Mouse (Mus musculus) liver, embryonic 13.5 days (tissue): ENCODE data around the gene Clasp2. TPM values are rescaled to one million over a fixed set of nuclear protein-coding genes. Genes with fewer than 3 reads are reported as not detected.

Experiments
- ATAC-seq: fragments of 200-750 bp; cut with Nextera tagmentation; 2 replicates; pipeline ENCODE4 v1.8.0; 2017; ENCODE audit warnings: low read depth, mild to moderate bottlenecking, moderate number of reproducible peaks, moderate library complexity
- DNase-seq: peaks from one replicate; pipeline ENCODE4 v3.0.0; 2022
- H3K27ac ChIP-seq: fragments of 300-500 bp; sonication (generic); 2 replicates; pipeline ENCODE4 v1.5.1; 2015; ENCODE audit warnings: moderate library complexity, mild to moderate bottlenecking, inconsistent platforms
- H3K27me3 ChIP-seq: fragments of 300-500 bp; sonication (generic); 2 replicates; pipeline ENCODE4 v1.6.1; 2015; ENCODE audit warnings: mild to moderate bottlenecking, inconsistent platforms
- H3K36me3 ChIP-seq: fragments of 300-500 bp; sonication (generic); 2 replicates; pipeline ENCODE4 v1.6.1; 2015; ENCODE audit warnings: mild to moderate bottlenecking, inconsistent platforms
- H3K4me1 ChIP-seq: fragments of 300-500 bp; sonication (generic); replicated peaks from 2 replicates; pipeline ENCODE4 v1.6.1; 2015; ENCODE audit warnings: inconsistent platforms
- H3K4me2 ChIP-seq: fragments of 300-500 bp; sonication (generic); 2 replicates; pipeline ENCODE4 v1.6.1; 2015; ENCODE audit warnings: inconsistent platforms, mild to moderate bottlenecking, moderate library complexity
- H3K4me3 ChIP-seq: fragments of 300-500 bp; sonication (generic); replicated peaks from 2 replicates; pipeline ENCODE4 v1.5.1; 2015; ENCODE audit warnings: mild to moderate bottlenecking, inconsistent platforms
- H3K9ac ChIP-seq: fragments of 300-500 bp; sonication (generic); 2 replicates; pipeline ENCODE4 v1.6.1; 2015; ENCODE audit warnings: mild to moderate bottlenecking, inconsistent platforms
- H3K9me3 ChIP-seq: fragments of 300-500 bp; sonication (generic); replicated peaks from 2 replicates; pipeline ENCODE4 v1.6.1; 2016; ENCODE audit warnings: inconsistent platforms
- WGBS: fragments of 180-500 bp; shearing (Covaris S2); methylation state at CpG from one replicate; pipeline ENCODE4 v1.1.7; 2015; ENCODE audit not compliant: insufficient replicate concordance; 5-methylcytosine and 5-hydroxymethylcytosine counted together
- polyA plus RNA-seq: library from polyadenylated mRNA; unstranded; fragments of >200 nt; fragmentation: Nextera tagmentation; extraction: Ambion mirVana; gene quantifications from 2 replicates; pipeline ENCODE4 v1.2.1, GENCODE M21; 2015

Gene Clasp2
- polyA plus RNA-seq, 1 experiment from 2014 or later: 11.7 TPM

DNA sequence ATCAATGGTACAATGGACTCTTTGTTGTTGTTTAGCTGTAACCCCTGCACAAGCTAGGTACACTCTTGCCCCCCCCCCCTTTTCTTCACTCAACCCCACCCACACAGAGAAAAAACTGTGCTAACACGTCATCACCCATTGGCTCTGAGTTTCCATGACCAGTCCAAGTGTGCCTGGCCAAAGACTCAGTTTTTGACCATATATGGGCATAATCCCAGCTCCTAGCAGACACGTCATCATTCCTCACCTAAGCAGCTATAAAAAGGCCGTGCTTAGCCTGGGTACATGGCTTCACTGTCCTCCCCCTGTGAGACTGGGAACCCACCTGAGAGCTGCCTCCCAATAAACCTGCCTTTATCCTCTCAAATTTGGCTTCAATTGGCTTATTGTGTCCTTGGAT lies 15.1 kb upstream of the Clasp2 start:
- Histone ChIP-seq H3K27ac (no peak overlapping the region), H3K9me3 (no peaks in the 10 kb centered on the region), H3K4me2 (no peak overlapping the region), H3K4me1 (no peaks in the 10 kb centered on the region), H3K36me3 (no peaks in the 10 kb centered on the region), H3K9ac (no peak overlapping the region), H3K4me3 (no peak overlapping the region), H3K27me3 (no peaks in the 10 kb centered on the region)
- DNase-seq (no peak), ATAC-seq (no peak)
- WGBS: 66% methylated on average over 3 of the region's 3 CpGs

DNA sequence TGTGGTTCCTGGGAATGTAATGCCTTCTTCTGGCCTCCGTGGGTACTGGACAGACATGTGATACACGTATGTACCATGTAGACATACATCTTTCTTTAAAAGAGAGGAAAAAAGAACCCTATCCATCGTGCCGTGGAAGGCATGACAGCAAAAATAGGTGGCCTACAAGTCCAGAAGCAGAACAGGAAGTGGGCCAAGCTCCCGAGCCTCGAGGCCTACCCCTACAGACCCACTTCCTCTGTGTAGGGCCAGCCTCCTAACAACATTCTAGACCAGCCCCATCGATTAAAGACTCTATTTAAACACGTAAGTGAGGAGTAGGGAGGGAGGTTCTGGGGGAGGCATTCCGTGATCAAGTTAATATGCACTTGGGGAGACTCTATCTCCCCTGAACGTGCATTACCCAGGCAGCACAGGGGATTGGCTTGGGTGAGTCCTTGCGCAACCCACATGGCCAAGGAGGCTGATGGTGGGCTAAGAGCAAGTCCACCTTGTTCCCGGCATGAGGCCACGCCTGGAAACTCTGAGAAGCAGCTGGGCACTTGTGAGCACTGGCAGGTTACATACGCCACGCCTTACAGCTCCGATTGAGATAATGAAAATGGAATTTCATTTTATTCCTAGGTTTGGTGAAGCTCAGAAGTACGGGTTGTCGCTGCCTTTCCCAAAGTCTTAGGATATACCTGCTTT lies 14.1 kb upstream of the Clasp2 start:
- no peak overlapping the region for H3K4me2 ChIP-seq
- ATAC-seq (no peak), DNase-seq (no peak)
- no peaks in the 10 kb centered on the region for H3K27me3 ChIP-seq
- H3K4me3 ChIP-seq: no peak overlapping the region
- H3K27ac ChIP-seq: no peak overlapping the region
- no peaks in the 10 kb centered on the region for H3K36me3 ChIP-seq
- H3K9ac ChIP-seq: no peak overlapping the region
- 63% methylated on average over 18 of the region's 18 CpGs for WGBS
- no peaks in the 10 kb centered on the region for H3K9me3 ChIP-seq
- H3K4me1 ChIP-seq: no peaks in the 10 kb centered on the region

DNA sequence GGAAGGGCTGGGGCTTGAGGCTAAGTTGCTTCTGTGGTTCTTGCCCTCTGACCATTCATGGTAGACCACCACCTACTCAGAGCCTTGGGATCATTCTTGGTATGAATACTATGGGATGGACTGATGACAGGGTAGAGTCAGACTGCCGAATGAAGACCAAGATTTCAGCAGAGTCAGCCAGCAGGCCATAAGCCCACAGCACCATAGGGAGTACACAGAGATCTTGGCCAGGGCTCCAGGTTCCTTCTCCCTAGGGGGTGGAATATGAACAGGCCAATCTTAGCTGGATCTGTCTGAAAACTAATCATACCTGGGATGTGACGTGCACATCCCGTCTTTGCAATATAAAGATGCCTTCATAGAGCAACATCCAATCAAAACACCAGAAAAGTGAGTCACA lies 9.7 kb upstream of the Clasp2 start:
- H3K27me3 ChIP-seq: no peaks in the 10 kb centered on the region
- no peak overlapping the region for H3K27ac ChIP-seq
- 65% methylated on average over 3 of the region's 3 CpGs for WGBS
- no peaks in the 10 kb centered on the region for H3K4me1 ChIP-seq
- H3K9ac ChIP-seq: no peak overlapping the region
- H3K36me3 ChIP-seq: no peaks in the 10 kb centered on the region
- DNase-seq: no peak
- H3K9me3 ChIP-seq: no peaks in the 10 kb centered on the region
- no peak for ATAC-seq
- H3K4me2 ChIP-seq: no peak overlapping the region
- H3K4me3 ChIP-seq: no peak overlapping the region

DNA sequence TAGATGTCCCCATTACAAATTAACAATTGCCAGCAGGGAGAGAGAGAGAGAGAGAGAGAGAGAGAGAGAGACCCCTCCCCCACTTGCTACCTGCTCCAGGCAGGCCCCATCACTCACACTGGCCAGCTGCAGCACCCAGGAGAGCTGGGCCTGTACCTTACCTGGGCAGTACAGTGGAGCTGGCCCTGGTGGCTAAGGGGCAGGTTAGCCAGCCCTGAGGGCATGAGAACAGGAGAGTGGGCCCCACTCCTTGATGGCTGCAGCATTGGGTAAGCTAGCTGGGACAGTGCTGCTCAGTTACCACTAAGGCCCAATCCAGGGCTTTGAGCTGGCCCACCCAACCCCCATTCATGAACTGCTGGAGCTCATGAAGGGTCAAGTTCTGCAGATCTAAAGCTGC lies 5.4 kb upstream of the Clasp2 start:
- Histone ChIP-seq H3K9ac (no peak overlapping the region), H3K4me2 (no peak overlapping the region), H3K4me3 (no peak overlapping the region), H3K9me3 (no peaks in the 10 kb centered on the region), H3K36me3 (no peaks in the 10 kb centered on the region), H3K27me3 (no peaks in the 10 kb centered on the region), H3K4me1 (peaks cover 9% of the 10 kb centered on the region), H3K27ac (no peak overlapping the region)
- ATAC-seq: peak; percentile 30; the same call in 1 of the 2 replicates
- no peak for DNase-seq

DNA sequence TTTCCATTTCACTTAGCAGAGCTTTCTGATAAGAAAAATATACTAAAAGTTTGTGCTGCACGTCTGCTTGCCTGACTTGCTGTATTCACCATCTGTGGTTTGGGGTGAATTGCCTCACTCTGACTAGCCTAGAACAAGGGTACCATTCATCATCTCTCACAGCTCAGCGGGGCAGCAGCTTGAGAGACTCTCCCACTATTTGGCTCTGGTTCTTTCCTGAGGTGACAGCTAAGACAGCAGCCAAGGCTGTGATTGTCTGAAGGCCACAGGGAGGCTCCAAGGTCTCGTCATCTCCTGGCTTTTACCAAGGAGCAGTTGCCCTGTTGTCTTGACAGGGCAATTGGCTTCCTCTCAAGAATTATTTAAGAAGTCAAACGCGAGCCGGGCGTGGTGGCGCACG lies 3.3 kb upstream of the Clasp2 start:
- WGBS: 71% methylated on average over 9 of the region's 9 CpGs
- Histone ChIP-seq H3K27ac (no peak overlapping the region), H3K4me3 (no peak overlapping the region), H3K36me3 (no peaks in the 10 kb centered on the region), H3K9me3 (no peaks in the 10 kb centered on the region), H3K4me1 (peaks cover 18% of the 10 kb centered on the region), H3K27me3 (no peaks in the 10 kb centered on the region), H3K4me2 (no peak overlapping the region), H3K9ac (no peak overlapping the region)
- ATAC-seq (no peak), DNase-seq (no peak)

DNA sequence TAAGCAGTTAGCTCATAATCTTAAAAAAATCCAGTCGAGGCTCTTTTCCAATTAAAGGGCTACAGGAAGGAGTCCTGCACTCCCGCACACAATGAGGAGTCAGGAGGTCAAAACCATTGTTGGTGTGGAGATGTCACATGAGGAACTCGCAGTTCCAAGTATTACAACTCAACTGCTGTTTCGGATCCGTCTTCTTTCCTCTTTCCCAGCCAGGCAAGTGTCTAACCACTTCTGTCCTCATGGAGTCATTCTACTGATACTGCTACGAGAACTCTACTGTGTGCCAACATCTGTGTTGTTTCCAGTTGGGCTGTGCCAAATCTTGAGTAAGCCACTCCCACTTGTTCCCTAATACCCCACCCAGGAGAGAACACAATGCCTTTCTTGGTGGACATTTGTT lies 2.3 kb upstream of the Clasp2 start:
- ATAC-seq (no peak), DNase-seq (no peak)
- Histone ChIP-seq H3K4me2 (no peak overlapping the region), H3K4me1 (peaks cover 27% of the 10 kb centered on the region), H3K36me3 (no peaks in the 10 kb centered on the region), H3K4me3 (no peak overlapping the region), H3K9me3 (no peaks in the 10 kb centered on the region), H3K9ac (no peak overlapping the region), H3K27me3 (no peaks in the 10 kb centered on the region), H3K27ac (no peak overlapping the region)
- 63% methylated on average over 6 of the region's 6 CpGs for WGBS

DNA sequence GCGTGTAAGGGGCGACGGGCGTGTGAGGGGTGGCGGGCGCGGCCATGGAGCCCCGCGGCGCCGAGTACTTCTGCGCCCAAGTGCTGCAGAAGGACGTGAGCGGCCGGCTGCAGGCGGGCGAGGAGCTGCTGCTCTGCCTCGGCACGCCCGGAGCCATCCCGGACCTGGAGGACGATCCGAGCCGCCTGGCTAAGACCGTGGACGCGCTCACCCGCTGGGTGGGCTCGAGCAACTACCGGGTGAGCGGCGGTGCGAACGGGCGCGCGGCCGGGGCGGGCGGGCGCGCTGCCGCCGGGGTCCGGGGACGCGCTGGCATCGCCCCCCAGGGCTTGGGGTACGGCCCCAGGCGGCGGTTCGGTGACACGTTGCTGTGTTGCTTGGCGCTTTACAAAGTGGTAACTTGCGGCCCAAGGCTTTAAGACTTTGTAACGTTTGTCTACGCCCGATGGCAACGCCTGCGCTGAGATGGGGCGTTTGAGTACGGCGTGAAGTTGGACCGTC lies 414 bp downstream of the Clasp2 start:
- Histone ChIP-seq H3K4me1 (peaks cover 41% of the 10 kb centered on the region), H3K9ac (peak overlapping the region; percentile 92), H3K4me2 (peak overlapping the region; percentile 91), H3K4me3 (peak overlapping the region; percentile 82), H3K27me3 (no peaks in the 10 kb centered on the region), H3K9me3 (no peaks in the 10 kb centered on the region), H3K36me3 (no peaks in the 10 kb centered on the region), H3K27ac (peak overlapping the region; percentile 83)
- ATAC-seq (peak; percentile 73), DNase-seq (peak; percentile 46)
- WGBS: under 1% methylated on average over 64 of the region's 64 CpGs

DNA sequence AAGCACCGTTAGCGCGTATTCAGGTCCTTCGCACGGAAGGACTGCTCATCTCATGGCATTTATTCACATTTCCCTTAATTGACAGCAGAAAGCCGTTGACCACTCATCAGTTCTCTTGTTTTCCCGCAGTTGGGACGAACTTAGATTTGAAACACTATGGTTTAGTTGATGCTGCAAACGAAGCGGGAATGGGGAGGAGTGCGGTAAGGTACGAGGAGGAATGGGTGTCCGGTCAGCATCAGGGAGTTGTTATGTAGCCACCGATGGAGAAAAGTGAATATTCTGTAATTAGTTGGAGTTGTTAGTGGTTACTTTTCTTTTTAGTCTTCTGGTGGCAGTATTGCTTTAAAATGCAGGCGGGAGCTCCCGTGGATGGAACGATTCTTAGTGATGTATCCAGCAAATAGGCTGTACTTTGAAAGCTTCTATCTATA lies 1.1 kb downstream of the Clasp2 start:
- H3K9ac ChIP-seq: peak overlapping the region; percentile 92
- peak overlapping the region; percentile 82 for H3K4me3 ChIP-seq
- H3K4me1 ChIP-seq: peaks cover 41% of the 10 kb centered on the region
- no peaks in the 10 kb centered on the region for H3K27me3 ChIP-seq
- DNase-seq (no peak), ATAC-seq (no peak)
- H3K4me2 ChIP-seq: peak overlapping the region; percentile 91
- no peaks in the 10 kb centered on the region for H3K36me3 ChIP-seq
- peak overlapping the region; percentile 83 for H3K27ac ChIP-seq
- no peaks in the 10 kb centered on the region for H3K9me3 ChIP-seq
- WGBS: 4% methylated on average over 17 of the region's 17 CpGs

DNA sequence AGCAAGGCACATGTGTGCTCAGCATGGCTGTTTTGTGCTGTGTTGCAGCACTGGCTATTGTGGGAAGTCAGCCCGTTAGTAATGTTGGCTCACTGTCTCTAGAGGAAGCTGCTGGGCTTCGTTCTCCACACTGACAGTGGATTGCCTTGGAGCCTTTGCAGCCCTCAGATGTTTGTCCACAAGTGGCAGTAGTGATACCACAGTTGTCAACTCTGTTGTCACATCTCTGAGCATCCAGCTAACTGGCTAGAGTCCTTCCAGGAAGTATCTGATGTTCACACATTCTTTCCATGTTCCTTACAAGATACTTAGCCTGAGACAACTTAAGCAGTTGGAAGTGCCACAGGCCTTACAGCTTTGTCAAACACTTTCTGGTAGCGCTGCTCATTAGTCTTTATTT lies 2.0 kb downstream of the Clasp2 start:
- no peak for ATAC-seq
- H3K9ac ChIP-seq: peak overlapping the region; percentile 0; the same call in 1 of the 2 replicates

DNA sequence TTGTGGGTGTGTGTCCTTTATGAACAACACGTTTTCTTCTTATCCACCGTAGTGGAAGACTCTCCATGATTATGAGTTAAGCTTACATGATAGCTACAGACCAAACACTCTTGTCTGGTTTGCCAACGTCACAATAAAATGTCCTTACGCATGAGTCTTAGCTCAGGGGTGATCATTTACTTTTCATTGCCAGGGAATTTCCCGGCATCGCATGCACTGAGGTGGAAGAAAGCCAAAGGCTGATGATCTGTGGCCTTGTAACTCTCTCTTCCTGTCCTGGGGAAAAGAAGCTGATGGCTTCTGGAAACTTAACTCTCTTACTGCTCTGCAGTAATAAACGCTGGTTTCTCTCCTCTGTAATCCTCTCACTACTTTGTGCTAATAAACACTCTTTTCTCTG lies 8.1 kb downstream of the Clasp2 start:
- Histone ChIP-seq H3K4me1 (peaks cover 27% of the 10 kb centered on the region), H3K4me3 (no peak overlapping the region), H3K4me2 (no peak overlapping the region), H3K27me3 (no peaks in the 10 kb centered on the region), H3K9me3 (no peaks in the 10 kb centered on the region), H3K27ac (no peak overlapping the region), H3K36me3 (peaks cover 11% of the 10 kb centered on the region), H3K9ac (no peak overlapping the region)
- DNase-seq (no peak), ATAC-seq (no peak)
- 82% methylated on average over 7 of the region's 7 CpGs for WGBS

More for the DNA sequence above, 2.0 kb downstream of the Clasp2 start:
- peaks cover 7% of the 10 kb centered on the region; the same call in 1 of the 2 replicates for H3K36me3 ChIP-seq
- H3K4me1 ChIP-seq: peaks cover 41% of the 10 kb centered on the region
- no peak for DNase-seq
- H3K27me3 ChIP-seq: no peaks in the 10 kb centered on the region
- peak overlapping the region; percentile 91 for H3K4me2 ChIP-seq
- H3K4me3 ChIP-seq: peak overlapping the region; percentile 82
- H3K9me3 ChIP-seq: no peaks in the 10 kb centered on the region
- peak overlapping the region; percentile 21; the same call in 1 of the 2 replicates for H3K27ac ChIP-seq
- WGBS: 51% methylated on average over 3 of the region's 3 CpGs

DNA sequence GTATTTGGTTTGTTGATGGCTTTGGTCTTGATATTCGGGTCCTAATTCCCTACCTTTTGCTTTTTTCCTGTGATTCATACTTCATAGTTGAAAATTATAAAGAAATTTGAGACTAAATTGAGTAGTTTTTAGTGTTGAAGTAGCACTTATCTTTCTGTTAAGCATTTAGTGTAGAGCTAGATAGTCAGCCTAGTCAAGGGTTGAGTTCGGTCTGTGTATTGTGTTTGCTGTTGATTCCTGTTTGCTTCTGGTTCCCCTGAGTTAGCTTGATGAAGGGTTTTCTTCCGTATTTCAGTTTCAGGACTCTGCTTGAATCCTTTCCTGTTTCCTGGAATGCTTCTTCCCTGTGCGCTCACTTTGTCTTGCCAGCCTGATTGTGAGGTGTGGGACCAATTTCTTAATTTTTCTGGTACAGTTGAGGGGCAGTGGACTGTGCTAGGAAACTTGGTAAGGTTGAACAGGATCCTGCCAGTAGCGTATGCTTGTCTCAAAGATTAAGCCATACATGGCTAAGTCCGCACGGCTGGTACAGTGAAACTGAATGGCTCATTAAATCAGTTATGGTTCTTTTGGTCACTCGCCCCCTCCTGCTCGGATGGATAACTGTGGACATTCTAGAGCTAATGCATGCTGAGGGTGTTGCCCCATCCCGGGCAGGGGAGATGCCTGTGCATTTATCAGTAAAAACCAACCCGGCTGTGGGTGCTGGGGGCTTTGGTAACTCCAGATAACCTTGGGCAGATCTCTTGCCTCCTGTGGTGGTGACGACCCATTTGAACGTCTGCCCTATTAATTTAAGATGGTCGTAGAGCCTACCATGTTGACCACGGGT lies 14.8 kb downstream of the Clasp2 start:
- peaks cover 58% of the 10 kb centered on the region for H3K4me1 ChIP-seq
- H3K9me3 ChIP-seq: peaks cover 8% of the 10 kb centered on the region
- H3K27ac ChIP-seq: peak overlapping the region; percentile 87
- ATAC-seq: peak; percentile 95
- WGBS: 26% methylated on average over 15 of the region's 15 CpGs
- H3K27me3 ChIP-seq: no peaks in the 10 kb centered on the region
- peak; percentile 73 for DNase-seq
- peak overlapping the region; percentile 37 for H3K4me3 ChIP-seq
- peak overlapping the region; percentile 72 for H3K4me2 ChIP-seq
- H3K36me3 ChIP-seq: peaks cover 16% of the 10 kb centered on the region
- H3K9ac ChIP-seq: peak overlapping the region; percentile 56
